In the genomic region with DNA sequence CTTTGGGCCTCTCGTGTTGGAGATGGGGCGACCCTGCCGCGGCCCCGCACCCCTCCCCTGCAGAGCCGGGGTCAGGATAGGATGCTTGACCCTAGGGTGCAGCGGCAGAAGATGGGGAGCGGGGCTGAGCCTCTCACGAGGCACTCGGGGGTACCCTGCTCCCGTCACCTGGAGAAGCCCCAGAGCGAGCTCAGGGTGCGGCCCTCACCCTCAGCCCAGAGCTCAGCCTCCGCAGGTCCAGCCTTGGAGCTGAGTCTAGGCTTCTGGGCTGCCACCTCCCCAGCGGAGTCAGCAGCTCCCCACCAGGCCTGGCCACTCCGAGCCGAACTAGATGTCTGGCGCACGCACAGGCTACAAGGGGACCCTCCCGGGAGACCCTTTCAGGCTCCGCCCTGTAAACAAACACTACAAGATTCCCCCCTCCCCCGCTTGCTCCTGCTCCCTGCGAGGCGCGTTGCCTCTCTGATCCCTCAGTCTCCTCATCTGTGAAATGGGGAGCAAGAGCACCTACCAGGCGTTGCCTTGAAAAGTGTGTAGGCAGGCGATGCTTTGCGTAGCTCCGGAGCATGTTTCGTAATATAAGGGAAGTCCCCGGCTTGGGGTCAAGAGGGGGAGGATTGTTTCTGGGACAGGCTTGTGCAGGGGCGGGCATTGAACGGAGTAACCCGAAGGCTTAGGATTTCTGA, we compare ENCODE assay signal across 7 mouse cellular contexts. TPM values are rescaled to one million over a fixed set of nuclear protein-coding genes. Genes with fewer than 3 reads are reported as not detected.
DNase-seq lines count a peak whose midpoint lies in the region; ATAC-seq and TF ChIP-seq lines count a peak whose summit lies in the region.

No protein-coding gene starts in this region.

- H3K36me3 ChIP-seq in forebrain, postnatal 0 days (ENCODE audit: insufficient read depth) = no peaks in the 10 kb centered on the region

- H3K9ac ChIP-seq in forebrain, postnatal 0 days = peak overlapping the region; percentile 76

- WGBS in cerebellum, adult 2 months = 6% methylated on average over 34 of the region's 34 CpGs
- 13% methylated on average over 34 of the region's 34 CpGs for WGBS in forebrain, postnatal 0 days
- WGBS in olfactory bulb, adult 2 months = 6% methylated on average over 34 of the region's 34 CpGs

- TF ChIP-seq CTCF in cerebellum, adult 2 months (IDR thresholded peaks at IDR 0.05; ENCODE audit: borderline replicate concordance, insufficient read depth, low read depth, low read length) = no peak
- no peak for TF ChIP-seq CTCF in forebrain, postnatal 0 days (IDR thresholded peaks at IDR 0.05; ENCODE audit: low read depth)
- TF ChIP-seq CTCF in olfactory bulb, adult 2 months (IDR thresholded peaks at IDR 0.05; ENCODE audit: insufficient read depth, low read depth, low read length) = peak; percentile 28; the same call in 1 of the 2 replicates

- DNase-seq in A20 (ENCODE audit: low read depth, low spot score) = peak; percentile 83
- peak; percentile 60 to 71 for DNase-seq in cerebellum, adult 2 months
- peak; percentile 44 for DNase-seq in forebrain, postnatal 0 days
- peak; percentile 56 for DNase-seq in lung, postnatal 10 days

- H3K27ac ChIP-seq in cerebellum, adult 2 months (ENCODE audit: insufficient read depth, low read length) = peak overlapping the region; percentile 78
- H3K27ac ChIP-seq in forebrain, postnatal 0 days (ENCODE audit: low read depth, low read length) = no peak overlapping the region
- peak overlapping the region; percentile 8; the same call in 1 of the 2 replicates for H3K27ac ChIP-seq in olfactory bulb, adult 2 months (ENCODE audit: insufficient read depth, low read depth, low read length)

- H3K4me3 ChIP-seq in cerebellum, adult 2 months (replicated peaks; ENCODE audit: insufficient read depth, low read depth, low read length) = peak overlapping the region; percentile 60
- peak overlapping the region; percentile 69 for H3K4me3 ChIP-seq in forebrain, postnatal 0 days (ENCODE audit: low read depth, low read length)
- peak overlapping the region; percentile 93 for H3K4me3 ChIP-seq in olfactory bulb, adult 2 months (ENCODE audit: insufficient read depth, low read depth, low read length)

- peak; percentile 65 for ATAC-seq in CD4-positive, CD25-positive, alpha-beta regulatory T cell, adult 4 months
- peak; percentile 38 for ATAC-seq in forebrain, postnatal 0 days
- ATAC-seq in inflammation-experienced regulatory T-cells, adult 6 months = peak; percentile 39

- H3K4me2 ChIP-seq in forebrain, postnatal 0 days (ENCODE audit: low read depth) = peak overlapping the region; percentile 88

- TF ChIP-seq POLR2A in cerebellum, adult 2 months (IDR thresholded peaks at IDR 0.05; ENCODE audit: borderline replicate concordance, insufficient read depth, low read length) = no peak
- TF ChIP-seq POLR2A in olfactory bulb, adult 2 months (IDR thresholded peaks at IDR 0.05; ENCODE audit: insufficient read depth, low read depth, low read length) = no peak

- no peaks in the 10 kb centered on the region for H3K9me3 ChIP-seq in forebrain, postnatal 0 days (ENCODE audit: low read length)

- peaks cover 5% of the 10 kb centered on the region; the same call in 1 of the 2 replicates for H3K4me1 ChIP-seq in cerebellum, adult 2 months (ENCODE audit: control insufficient read depth, insufficient read depth, low read length)
- H3K4me1 ChIP-seq in forebrain, postnatal 0 days (ENCODE audit: insufficient read depth) = peaks cover 15% of the 10 kb centered on the region
- H3K4me1 ChIP-seq in olfactory bulb, adult 2 months (ENCODE audit: control insufficient read depth, insufficient read depth, low read length) = peaks cover 27% of the 10 kb centered on the region

- H3K27me3 ChIP-seq in cerebellum, adult 2 months (ENCODE audit: control insufficient read depth, insufficient read depth, low read length) = no peaks in the 10 kb centered on the region
- no peaks in the 10 kb centered on the region for H3K27me3 ChIP-seq in forebrain, postnatal 0 days (ENCODE audit: insufficient read depth, low read length)

RNA-seq across cellular contexts. Expression of a gene that starts 7.9 kb away (rescaled TPM):
- 1 to 10 TPM; 3.1 to 4.7 TPM for polyA plus RNA-seq in CD4-positive, CD25-positive, alpha-beta regulatory T cell, adult 4 months (2017; shearing (Covaris generic))
- polyA plus RNA-seq in cerebellum, adult 2 months (2012; rRNA removed) = 89.5 TPM in 2 replicates
- total RNA-seq in forebrain, postnatal 0 days (2014; rRNA removed) = 65.3 and 72.9 TPM in 2 replicates
- polyA plus RNA-seq in forebrain, postnatal 0 days (2015; fragmentation: Nextera tagmentation; extraction: Ambion mirVana) = 34.8 and 42.3 TPM in 2 replicates
- polyA plus RNA-seq in inflammation-experienced regulatory T-cells, adult 6 months (2017; shearing (Covaris generic)) = 1 to 10 TPM; 3.4 to 5.1 (median 4.3) TPM
- not detected in 2 replicates for polyA plus RNA-seq in olfactory bulb, adult 2 months (2012; ENCODE audit: insufficient read depth, insufficient read length, low replicate concordance, missing spikeins)

RNA-seq across cellular contexts. Expression of a gene that starts 14.2 kb away (rescaled TPM):
- polyA plus RNA-seq in CD4-positive, CD25-positive, alpha-beta regulatory T cell, adult 4 months (2017; shearing (Covaris generic)) = not detected
- 127 and 132 TPM in 2 replicates for polyA plus RNA-seq in cerebellum, adult 2 months (2012; rRNA removed)
- 114 and 123 TPM in 2 replicates for total RNA-seq in forebrain, postnatal 0 days (2014; rRNA removed)
- polyA plus RNA-seq in forebrain, postnatal 0 days (2015; fragmentation: Nextera tagmentation; extraction: Ambion mirVana) = 119 and 123 TPM in 2 replicates
- polyA plus RNA-seq in inflammation-experienced regulatory T-cells, adult 6 months (2017; shearing (Covaris generic)) = under 1 TPM in 1 of 3 experiments, not detected in 2; 0.52 TPM
- not detected in 2 replicates for polyA plus RNA-seq in olfactory bulb, adult 2 months (2012; ENCODE audit: insufficient read depth, insufficient read length, low replicate concordance, missing spikeins)

RNA-seq across cellular contexts. Expression of a gene that starts 20.5 kb away (rescaled TPM):
- polyA plus RNA-seq in CD4-positive, CD25-positive, alpha-beta regulatory T cell, adult 4 months (2017; shearing (Covaris generic)) = 10 to 100 TPM; 25.2 to 38.6 TPM
- 91.4 and 101 TPM in 2 replicates for polyA plus RNA-seq in cerebellum, adult 2 months (2012; rRNA removed)
- 32.4 and 35.5 TPM in 2 replicates for total RNA-seq in forebrain, postnatal 0 days (2014; rRNA removed)
- 31.3 and 33.2 TPM in 2 replicates for polyA plus RNA-seq in forebrain, postnatal 0 days (2015; fragmentation: Nextera tagmentation; extraction: Ambion mirVana)
- polyA plus RNA-seq in inflammation-experienced regulatory T-cells, adult 6 months (2017; shearing (Covaris generic)) = 10 to 100 TPM; 31.5 to 42.6 (median 33.5) TPM
- not detected in 2 replicates for polyA plus RNA-seq in olfactory bulb, adult 2 months (2012; ENCODE audit: insufficient read depth, insufficient read length, low replicate concordance, missing spikeins)

RNA-seq across cellular contexts. Expression of a gene that starts 31.9 kb away (rescaled TPM):
- polyA plus RNA-seq in CD4-positive, CD25-positive, alpha-beta regulatory T cell, adult 4 months (2017; shearing (Covaris generic)) = not detected
- polyA plus RNA-seq in cerebellum, adult 2 months (2012; rRNA removed) = 0.59 and 0.60 TPM in 2 replicates
- 0.38 and 1.0 TPM in 2 replicates for total RNA-seq in forebrain, postnatal 0 days (2014; rRNA removed)
- polyA plus RNA-seq in forebrain, postnatal 0 days (2015; fragmentation: Nextera tagmentation; extraction: Ambion mirVana) = 0.26 and 0.45 TPM in 2 replicates
- polyA plus RNA-seq in inflammation-experienced regulatory T-cells, adult 6 months (2017; shearing (Covaris generic)) = under 1 TPM in 1 of 3 experiments, not detected in 2; 0.31 TPM
- polyA plus RNA-seq in olfactory bulb, adult 2 months (2012; ENCODE audit: insufficient read depth, insufficient read length, low replicate concordance, missing spikeins) = not detected in 2 replicates

RNA-seq across cellular contexts. Expression of a gene that starts 32.8 kb away (rescaled TPM):
- polyA plus RNA-seq in CD4-positive, CD25-positive, alpha-beta regulatory T cell, adult 4 months (2017; shearing (Covaris generic)) = not detected
- 25.2 and 28.4 TPM in 2 replicates for polyA plus RNA-seq in cerebellum, adult 2 months (2012; rRNA removed)
- 6.4 and 11.8 TPM in 2 replicates for total RNA-seq in forebrain, postnatal 0 days (2014; rRNA removed)
- polyA plus RNA-seq in forebrain, postnatal 0 days (2015; fragmentation: Nextera tagmentation; extraction: Ambion mirVana) = 5.6 and 8.2 TPM in 2 replicates
- polyA plus RNA-seq in inflammation-experienced regulatory T-cells, adult 6 months (2017; shearing (Covaris generic)) = not detected
- polyA plus RNA-seq in olfactory bulb, adult 2 months (2012; ENCODE audit: insufficient read depth, insufficient read length, low replicate concordance, missing spikeins) = not detected in 2 replicates

Comparison
In these comparisons a context has a peak if more than half of its experiments do, and no peak if none do; other contexts are left out.
1. RNA of a gene that starts 14.2 kb away (polyA plus RNA-seq): not detected in olfactory bulb, adult 2 months, 127 to 132 TPM in cerebellum, adult 2 months and 119 to 123 TPM in forebrain, postnatal 0 days; not detected in CD4-positive, CD25-positive, alpha-beta regulatory T cell, adult 4 months and 0.52 TPM in inflammation-experienced regulatory T-cells, adult 6 months; every median in the first group is over 10 times any median in the second.
2. Peak in every context shown above with its lines, with median percentiles within 50 percentile points of each other: DNase-seq, ATAC-seq and H3K4me3 ChIP-seq.